Mouse (Mus musculus) testis, adult 10 weeks (tissue): Measurements from ENCODE around the gene Vmn2r34. TPM values are rescaled to one million over a fixed set of nuclear protein-coding genes. Genes with fewer than 3 reads are reported as not detected.

Experiments
- polyA plus RNA-seq: library from polyadenylated mRNA; stranded (reverse); fragments of 350-450 nt; fragmentation: Illumina TruSeq; extraction: RNeasy Lipid Tissue Mini Kit (QIAGEN cat#74804); gene quantifications from one replicate; pipeline ENCODE4 v1.2.3, GENCODE M21; 2014; ENCODE audit warnings: low read depth, low replicate concordance

Vmn2r34 gene
- not detected for polyA plus RNA-seq

DNA sequence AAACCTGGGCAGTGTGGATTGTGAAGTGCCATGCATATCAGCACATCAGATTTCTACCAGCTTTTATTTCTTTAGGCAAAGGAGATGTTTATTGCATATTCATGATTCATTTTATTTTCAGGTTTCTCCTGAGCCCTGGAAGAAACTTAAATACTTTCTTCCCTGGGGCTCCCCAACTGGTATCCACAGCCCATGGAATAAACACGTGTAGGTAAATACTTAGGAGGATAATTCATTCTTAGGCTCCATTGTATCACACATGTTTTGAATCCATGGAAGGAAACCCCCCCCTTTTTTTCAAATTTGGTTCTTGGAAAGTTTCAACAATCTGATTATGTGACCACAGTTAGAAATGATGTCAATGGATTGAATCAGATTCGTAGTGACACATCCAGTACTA is at the start of gene Vmn2r34:
TSS of gene Vmn2r34 (minus strand) at position 101 of the 400 bp plus-strand sequence.

Other genes starting within 250 kb of the Vmn2r34 start
- not detected for gene Vmn2r32, start 209.5 kb downstream of the Vmn2r34 start, polyA plus RNA-seq
- not detected for gene Vmn2r33, start 122.7 kb downstream of the Vmn2r34 start, polyA plus RNA-seq
- not detected for gene Vmn2r35, start 130.4 kb upstream of the Vmn2r34 start, polyA plus RNA-seq
- not detected for gene Vmn2r36, start 213.0 kb upstream of the Vmn2r34 start, polyA plus RNA-seq